Mouse (Mus musculus): ENCODE results near the gene Wnt5a. TPM values are rescaled to one million over a fixed set of nuclear protein-coding genes. Genes with fewer than 3 reads are reported as not detected.

Wnt5a gene
- total and polyA plus RNA-seq, 2 experiments from 2014 or later = 11.2 to 14.7 TPM

DNA sequence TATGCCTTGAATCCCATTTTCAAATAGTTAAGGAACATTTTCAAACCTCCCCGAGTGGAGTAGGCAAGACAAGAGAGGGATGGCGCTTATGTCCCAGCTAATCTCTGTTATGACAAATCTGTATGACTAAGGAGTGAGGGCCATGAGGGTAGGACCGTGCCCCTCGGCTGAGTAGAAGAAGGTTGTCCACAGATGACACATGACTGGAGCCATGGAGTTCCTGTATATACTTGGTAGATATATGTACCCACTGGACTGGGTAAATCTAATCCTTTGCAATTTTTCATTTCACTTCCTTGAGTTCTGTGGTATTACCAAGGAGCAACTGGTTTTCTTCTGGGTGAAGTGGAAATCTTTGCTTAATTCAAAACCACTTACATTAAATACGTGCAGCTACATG, 10.3 kb upstream of the Wnt5a start:
- Histone ChIP-seq H3K4me2 (ENCODE audit: low read depth, low read length, poor library complexity, severe bottlenecking) (no peak overlapping the region), H3K9me3 (ENCODE audit: low read length) (no peaks in the 10 kb centered on the region), H3K27ac (ENCODE audit: low read depth, low read length) (no peak overlapping the region), H3K27me3 (ENCODE audit: insufficient read depth, low read length) (no peaks in the 10 kb centered on the region), H3K9ac (replicated peaks; ENCODE audit: low read length, poor library complexity, severe bottlenecking) (no peak overlapping the region), H3K4me1 (ENCODE audit: insufficient read depth, low read length) (no peaks in the 10 kb centered on the region), H3K4me3 (ENCODE audit: low read depth, low read length) (no peak overlapping the region), H3K36me3 (ENCODE audit: insufficient read depth, low read length) (no peaks in the 10 kb centered on the region)
- DNase-seq (ENCODE audit: low spot score) = no peak
- 96% methylated on average over 5 of the region's 5 CpGs for WGBS
- TF ChIP-seq CTCF (IDR thresholded peaks at IDR 0.05) = no peak
- no peak for ATAC-seq (ENCODE audit: low FRiP score)

GRCm38 (mm10) chr14:28501216-28501878, 3.2 kb upstream of the Wnt5a start:
- TF ChIP-seq CTCF (IDR thresholded peaks at IDR 0.05) = no peak
- Histone ChIP-seq H3K27ac (ENCODE audit: low read depth, low read length) (no peak overlapping the region), H3K4me3 (ENCODE audit: low read depth, low read length) (no peak overlapping the region), H3K36me3 (ENCODE audit: insufficient read depth, low read length) (no peaks in the 10 kb centered on the region), H3K9ac (replicated peaks; ENCODE audit: low read length, poor library complexity, severe bottlenecking) (no peak overlapping the region), H3K27me3 (ENCODE audit: insufficient read depth, low read length) (peaks cover 22% of the 10 kb centered on the region), H3K9me3 (ENCODE audit: low read length) (no peaks in the 10 kb centered on the region), H3K4me1 (ENCODE audit: insufficient read depth, low read length) (0 out of 2 replicates have a peak, but pooled peaks cover 2% of the 10 kb centered on the region), H3K4me2 (ENCODE audit: low read depth, low read length, poor library complexity, severe bottlenecking) (no peak overlapping the region)
- 64% methylated on average over 12 of the region's 12 CpGs for WGBS
- no peak for DNase-seq (ENCODE audit: low spot score)
- no peak for ATAC-seq (ENCODE audit: low FRiP score)

DNA sequence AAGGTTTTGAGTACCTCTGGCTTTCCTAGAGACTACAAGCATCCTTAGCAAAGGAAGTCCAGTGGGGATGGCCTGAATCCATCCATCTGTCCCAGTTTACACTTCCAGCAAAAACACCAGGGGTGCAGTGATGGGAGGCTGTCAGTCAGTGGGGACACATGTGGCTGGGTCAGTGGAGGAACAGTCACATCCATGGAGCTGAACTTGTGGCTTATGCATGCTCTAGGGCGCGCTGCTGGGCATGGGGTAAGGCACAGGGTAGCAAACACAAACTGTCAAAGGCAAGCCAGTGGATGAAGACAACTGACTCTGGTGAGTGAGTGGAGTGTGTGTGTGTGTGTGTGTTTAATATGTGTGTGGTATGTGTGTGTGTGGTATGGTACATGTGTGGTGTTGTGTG, 1.3 kb upstream of the Wnt5a start:
- Histone ChIP-seq H3K4me3 (ENCODE audit: low read depth, low read length) (no peak overlapping the region), H3K27ac (ENCODE audit: low read depth, low read length) (no peak overlapping the region), H3K9me3 (ENCODE audit: low read length) (no peaks in the 10 kb centered on the region), H3K4me1 (ENCODE audit: insufficient read depth, low read length) (0 out of 2 replicates have a peak, but pooled peaks cover 2% of the 10 kb centered on the region), H3K27me3 (ENCODE audit: insufficient read depth, low read length) (peaks cover 32% of the 10 kb centered on the region), H3K4me2 (ENCODE audit: low read depth, low read length, poor library complexity, severe bottlenecking) (no peak overlapping the region), H3K36me3 (ENCODE audit: insufficient read depth, low read length) (no peaks in the 10 kb centered on the region), H3K9ac (replicated peaks; ENCODE audit: low read length, poor library complexity, severe bottlenecking) (no peak overlapping the region)
- WGBS = 84% methylated on average over 2 of the region's 2 CpGs
- DNase-seq (ENCODE audit: low spot score) (no peak), ATAC-seq (ENCODE audit: low FRiP score) (no peak)
- TF ChIP-seq CTCF (IDR thresholded peaks at IDR 0.05) = no peak

DNA sequence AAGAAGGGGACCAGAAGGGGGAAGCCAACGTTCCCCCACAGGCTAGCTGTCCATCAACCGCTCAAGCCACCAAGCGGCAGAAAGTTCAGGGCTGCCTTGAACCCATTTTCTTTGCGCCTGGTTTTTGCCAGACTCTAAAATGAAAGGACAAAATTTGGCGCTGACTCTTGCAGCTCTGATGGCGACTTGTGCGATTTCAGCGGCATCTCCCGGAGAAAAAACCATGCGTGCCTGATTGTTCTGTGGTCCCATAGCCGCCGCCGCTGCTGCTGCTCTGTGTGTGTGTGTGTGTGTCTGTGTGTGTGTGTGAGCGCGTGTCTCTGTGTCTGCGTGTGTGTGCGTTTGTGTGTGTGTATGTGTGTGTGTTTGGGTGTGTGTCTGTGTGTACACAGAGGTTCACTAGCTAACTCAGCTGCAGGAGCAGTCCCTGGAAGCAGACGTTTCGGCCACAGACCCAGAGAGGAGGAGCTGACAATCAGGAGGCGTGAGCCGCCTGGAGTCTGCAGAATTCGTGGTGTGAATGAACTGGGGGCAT, 568 bp downstream of the Wnt5a start:
- Histone ChIP-seq H3K4me2 (ENCODE audit: low read depth, low read length, poor library complexity, severe bottlenecking) (peak overlapping the region; percentile 92), H3K27ac (ENCODE audit: low read depth, low read length) (peak overlapping the region; percentile 62), H3K36me3 (ENCODE audit: insufficient read depth, low read length) (no peaks in the 10 kb centered on the region), H3K4me1 (ENCODE audit: insufficient read depth, low read length) (0 out of 2 replicates have a peak, but pooled peaks cover 2% of the 10 kb centered on the region), H3K9ac (replicated peaks; ENCODE audit: low read length, poor library complexity, severe bottlenecking) (peak overlapping the region; percentile 54), H3K9me3 (ENCODE audit: low read length) (no peaks in the 10 kb centered on the region), H3K4me3 (ENCODE audit: low read depth, low read length) (peak overlapping the region; percentile 54), H3K27me3 (ENCODE audit: insufficient read depth, low read length) (peaks cover 36% of the 10 kb centered on the region)
- WGBS = 0% methylated on average over 22 of the region's 22 CpGs
- DNase-seq (ENCODE audit: low spot score) (peak; percentile 62), ATAC-seq (ENCODE audit: low FRiP score) (peak; percentile 55; the same call in 1 of the 2 replicates)
- TF ChIP-seq CTCF (IDR thresholded peaks at IDR 0.05) = no peak

DNA sequence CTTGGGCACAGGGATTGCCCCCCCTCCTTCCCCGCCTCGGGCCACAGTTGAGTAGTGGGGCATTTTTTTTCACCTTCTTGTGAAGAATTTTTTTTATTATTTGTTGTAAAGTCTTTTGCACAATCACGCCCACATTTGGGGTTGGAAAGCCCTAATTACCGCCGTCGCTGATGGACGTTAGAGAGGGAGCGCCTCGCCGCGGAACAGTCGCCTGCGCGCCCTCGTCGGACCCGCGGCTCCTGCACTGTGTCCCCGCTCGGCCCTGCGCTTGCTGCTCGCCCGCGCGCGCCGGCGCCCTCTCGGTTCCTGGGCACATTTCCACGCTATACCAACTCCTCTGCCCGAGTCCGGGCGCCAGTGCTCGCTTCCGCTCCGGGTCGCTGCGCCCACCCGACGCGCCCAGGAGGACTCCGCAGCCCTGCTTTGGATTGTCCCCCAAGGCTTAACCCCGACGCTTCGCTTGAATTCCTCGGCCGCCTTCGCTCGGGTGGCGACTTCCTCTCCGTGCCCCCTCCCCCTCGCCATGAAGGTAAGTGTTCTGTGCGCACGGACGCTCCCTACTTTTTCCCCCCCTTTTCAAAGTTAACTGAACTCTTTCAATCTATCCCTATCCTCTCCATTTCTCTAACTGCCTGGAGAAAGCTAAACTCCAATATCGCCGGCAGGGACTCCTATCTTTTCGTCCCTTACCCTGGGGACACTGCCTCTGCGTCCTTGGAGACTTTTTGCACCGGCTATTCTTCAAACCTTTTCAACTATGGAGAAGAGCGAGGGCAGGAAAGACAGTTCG, 1.2 kb downstream of the Wnt5a start:
- no peaks in the 10 kb centered on the region for H3K36me3 ChIP-seq (ENCODE audit: insufficient read depth, low read length)
- under 1% methylated on average over 62 of the region's 62 CpGs for WGBS
- H3K27ac ChIP-seq (ENCODE audit: low read depth, low read length) = no peak overlapping the region
- no peaks in the 10 kb centered on the region for H3K9me3 ChIP-seq (ENCODE audit: low read length)
- H3K4me2 ChIP-seq (ENCODE audit: low read depth, low read length, poor library complexity, severe bottlenecking) = peak overlapping the region; percentile 92
- ATAC-seq (ENCODE audit: low FRiP score) (no peak), DNase-seq (ENCODE audit: low spot score) (peak; percentile 35)
- H3K27me3 ChIP-seq (ENCODE audit: insufficient read depth, low read length) = peaks cover 33% of the 10 kb centered on the region
- H3K9ac ChIP-seq (replicated peaks; ENCODE audit: low read length, poor library complexity, severe bottlenecking) = peak overlapping the region; percentile 54; the same call in 1 of the 2 replicates
- 0 out of 2 replicates have a peak, but pooled peaks cover 3% of the 10 kb centered on the region for H3K4me1 ChIP-seq (ENCODE audit: insufficient read depth, low read length)
- H3K4me3 ChIP-seq (ENCODE audit: low read depth, low read length) = peak overlapping the region; percentile 54
- TF ChIP-seq CTCF (IDR thresholded peaks at IDR 0.05) = no peak
